Mouse (Mus musculus) cerebellum, adult 8-10 months (tissue): ENCODE measurements at regions not wholly inside any gene's neighbourhood (a gene's known extent, or its start where the extent isn't known, plus 50 kb on each side); places are given as distances from the start of the nearest gene placed in this dataset.

Experiments
- DNase-seq: peaks from one replicate; pipeline ENCODE4 v3.0.0; 2022

DNA sequence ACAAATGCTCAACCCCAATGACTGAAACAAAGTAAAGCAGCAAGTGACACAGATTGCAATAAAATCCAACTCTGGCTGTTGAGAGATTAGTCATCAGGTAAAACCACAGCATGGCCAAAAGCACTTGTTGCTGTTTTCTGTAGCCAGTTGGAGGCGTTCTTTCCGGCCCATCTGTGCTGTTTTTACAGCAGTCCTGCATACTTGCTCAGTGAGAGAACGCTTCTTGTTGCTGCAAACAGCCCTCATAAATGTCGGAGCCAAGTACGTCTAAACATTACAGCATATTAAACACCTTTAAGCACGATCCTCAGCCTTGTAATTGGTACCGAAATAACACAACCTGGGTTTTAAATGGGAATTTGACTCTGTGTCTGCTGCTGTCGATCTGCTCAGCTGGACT, 65.6 kb upstream of the Hs3st3a1 start:
- no peak for DNase-seq

DNA sequence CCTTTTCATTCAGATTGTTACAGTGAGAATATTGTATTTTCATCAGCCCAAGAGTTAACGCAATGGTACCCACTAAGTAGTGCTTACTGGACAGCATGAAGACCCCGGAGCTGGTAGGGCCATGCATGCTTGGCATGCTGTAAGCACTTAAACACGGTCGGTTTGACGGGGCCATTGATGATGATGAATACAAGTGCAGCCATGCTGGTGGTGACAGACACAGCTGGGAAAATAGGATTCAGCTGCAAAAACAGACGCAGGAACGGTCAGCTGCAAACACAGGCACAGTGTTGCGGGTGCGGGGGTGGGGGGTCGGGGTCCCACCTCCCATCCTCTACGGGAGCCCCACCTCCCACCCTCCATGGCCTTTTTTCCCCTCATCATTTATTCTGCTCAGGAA, 99.7 kb upstream of the Hs3st3a1 start:
- no peak for DNase-seq

DNA sequence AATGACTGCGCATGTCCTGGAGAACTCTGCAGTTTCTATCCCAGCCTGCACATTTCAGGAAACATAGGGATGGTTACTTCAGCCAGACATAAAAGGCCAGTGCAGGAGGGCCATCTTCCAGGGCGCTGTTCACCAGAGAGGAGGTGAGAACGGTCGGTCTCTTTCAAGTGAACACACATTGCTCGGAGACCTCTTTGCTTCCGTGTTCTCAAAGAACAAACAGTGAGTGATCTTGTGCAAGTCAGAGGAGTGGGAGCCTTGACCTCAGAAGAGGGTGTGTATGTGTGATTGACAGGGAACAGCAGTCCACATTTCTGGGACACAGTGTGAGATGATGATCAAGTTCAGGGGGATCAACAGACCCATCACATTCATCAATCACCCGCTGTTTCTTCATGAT, 102.7 kb upstream of the Hs3st3a1 start:
- no peak for DNase-seq

DNA sequence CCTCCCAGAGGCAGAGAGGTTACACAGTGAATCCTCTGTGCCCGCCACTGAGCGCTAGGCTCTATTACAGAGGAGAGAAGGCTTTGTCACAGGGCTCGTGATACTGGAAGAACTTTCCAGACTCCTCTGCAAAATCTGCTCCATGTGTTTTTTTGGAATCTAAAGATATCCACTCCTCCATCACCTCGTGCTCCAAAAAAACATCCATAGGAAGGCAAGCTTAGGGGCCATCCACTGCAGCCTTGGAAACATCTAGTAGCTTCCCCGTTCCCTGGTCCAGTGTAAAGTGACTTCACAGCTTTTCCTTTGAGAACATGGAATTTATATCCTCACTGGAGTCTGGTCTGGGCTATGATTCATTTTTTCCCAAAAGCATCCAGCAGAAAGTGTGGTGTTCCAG, 103.3 kb upstream of the Hs3st3a1 start:
- no peak for DNase-seq

DNA sequence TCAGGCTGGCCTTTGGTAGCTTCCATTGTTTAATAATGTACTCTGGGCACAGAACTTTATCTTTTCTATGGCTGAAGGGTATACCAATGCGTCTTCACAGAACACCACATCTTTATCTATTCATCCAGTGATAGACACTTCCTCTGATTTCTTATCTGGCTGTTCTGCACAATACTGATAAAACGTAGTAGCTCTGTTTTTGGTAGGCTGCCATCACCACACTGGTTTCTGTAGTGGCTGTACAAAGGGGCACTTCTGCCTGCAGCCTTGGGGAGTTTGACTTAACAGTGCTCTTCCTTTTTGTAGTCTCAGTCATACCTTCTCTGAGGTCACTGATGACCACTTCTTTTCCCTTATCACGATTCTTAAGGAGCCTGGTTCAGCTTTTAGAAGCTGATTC, 106.0 kb upstream of the Hs3st3a1 start:
- DNase-seq = no peak

DNA sequence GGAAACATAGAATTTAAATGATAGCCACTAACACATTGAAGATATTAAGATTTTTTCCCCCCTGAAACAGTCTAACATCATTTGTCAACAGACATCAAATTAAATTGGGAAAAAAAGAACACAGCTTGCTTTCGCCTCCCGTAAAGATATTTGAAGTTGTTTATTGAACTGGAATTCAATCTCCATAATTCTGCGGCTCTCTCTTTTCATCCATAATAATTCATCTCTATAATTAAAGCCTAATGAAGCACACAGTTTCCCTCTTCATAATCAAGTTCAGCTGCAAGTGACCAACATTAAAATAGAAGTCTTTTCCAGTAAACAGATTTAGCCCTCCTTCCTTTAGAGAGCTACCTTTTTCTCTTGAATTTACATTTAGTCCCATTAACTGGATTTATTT, 107.4 kb upstream of the Hs3st3a1 start:
- DNase-seq = no peak

DNA sequence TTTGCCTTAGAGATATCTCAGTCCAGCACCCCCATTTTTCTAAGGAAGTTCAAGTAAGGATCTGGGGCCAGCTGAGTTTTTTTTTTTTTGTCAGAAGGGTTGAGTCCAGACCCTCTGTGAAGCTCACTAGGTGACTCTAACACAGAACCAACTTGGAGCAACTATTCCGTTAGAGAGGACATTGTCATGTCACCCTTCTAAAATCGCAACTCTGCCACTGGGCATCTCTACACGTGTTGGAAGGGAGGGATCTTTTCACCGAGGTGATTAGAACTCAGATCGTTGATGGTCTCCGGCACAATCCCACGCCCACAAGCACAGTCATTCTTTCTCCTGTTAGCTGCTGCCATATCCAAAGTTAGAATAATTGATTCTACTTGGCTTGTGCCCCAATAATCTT, 108.5 kb upstream of the Hs3st3a1 start:
- no peak for DNase-seq

DNA sequence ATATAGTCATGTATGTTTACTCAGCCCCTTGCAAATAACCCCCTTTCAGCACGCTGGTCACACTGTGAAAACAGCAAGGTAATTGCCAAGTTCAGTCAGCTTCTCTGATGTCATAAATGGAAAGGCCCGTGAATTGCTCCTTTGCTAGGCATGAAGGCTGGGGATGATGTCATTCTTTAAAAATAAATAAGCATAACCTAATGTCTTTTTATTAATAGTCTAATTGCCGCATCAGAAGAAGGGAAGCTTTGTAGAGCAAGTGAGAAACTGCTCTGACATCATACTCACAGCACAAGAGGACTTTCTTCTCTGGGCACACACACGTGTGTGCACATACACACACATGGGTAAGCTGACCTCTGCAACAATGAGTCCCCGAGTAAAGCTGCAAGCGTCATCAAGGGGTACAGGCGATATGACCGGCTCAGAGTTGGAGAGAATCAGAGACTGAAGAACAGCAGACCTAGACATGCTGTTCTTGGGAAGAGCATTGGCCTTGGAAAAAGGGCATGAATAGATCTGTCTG, 113.2 kb upstream of the Hs3st3a1 start:
- no peak for DNase-seq

DNA sequence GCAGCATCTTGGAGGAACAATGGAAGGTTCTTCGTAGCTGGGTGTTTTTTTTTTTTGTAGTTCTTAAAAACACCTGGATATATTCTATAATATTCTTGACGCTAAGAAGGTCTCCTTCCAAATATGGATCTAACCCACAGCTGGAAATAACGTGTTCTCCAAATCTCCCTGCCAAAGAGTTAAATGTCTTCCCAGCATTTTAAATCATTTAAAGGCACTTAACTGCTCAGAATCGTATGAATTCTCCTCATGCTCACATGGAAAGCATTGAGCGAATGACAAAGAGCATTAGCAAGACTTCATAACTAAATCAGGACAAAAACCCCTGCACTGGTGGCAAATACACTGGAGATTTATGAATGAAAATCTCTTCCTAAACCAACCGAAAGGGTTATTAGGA, 117.7 kb upstream of the Hs3st3a1 start:
- DNase-seq = no peak

DNA sequence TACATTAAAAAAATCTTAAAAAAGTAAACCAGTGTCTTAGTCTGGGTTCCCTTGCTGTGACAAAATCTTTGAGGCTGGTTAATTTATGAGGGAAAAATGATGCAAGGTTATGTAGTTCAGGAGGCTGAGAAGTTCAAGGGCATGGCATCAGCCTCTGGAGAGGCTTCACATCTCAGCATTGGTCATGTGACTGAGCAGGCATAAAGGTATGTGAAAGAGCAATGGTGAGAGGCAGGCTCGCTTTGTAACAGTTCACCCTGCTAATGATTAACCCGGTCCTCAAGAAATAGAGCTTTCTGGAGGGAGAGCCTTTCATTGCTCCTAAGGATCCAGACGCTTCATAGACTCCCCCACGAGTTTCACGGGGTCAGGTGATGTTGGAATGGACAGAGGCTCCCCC, 120.1 kb upstream of the Hs3st3a1 start:
- DNase-seq = no peak

DNA sequence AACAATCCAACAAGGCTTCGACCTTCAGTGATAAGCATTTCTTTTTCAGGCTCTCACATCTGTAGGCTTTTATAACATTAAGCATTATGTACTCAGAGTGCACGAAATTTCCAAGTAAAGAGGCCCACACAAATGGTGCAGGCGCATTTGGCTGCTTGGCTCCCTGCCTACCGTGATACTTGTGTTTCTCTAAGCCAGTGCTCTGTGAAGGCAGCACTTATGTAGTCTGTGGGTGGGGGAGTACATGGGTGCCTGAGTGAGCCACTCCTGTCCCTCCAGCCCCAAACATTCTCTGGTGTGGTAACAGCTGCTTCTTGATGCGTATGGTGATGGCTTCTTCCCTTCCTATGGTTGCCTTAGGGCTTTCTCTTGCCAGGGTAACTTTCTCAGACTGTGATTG, 121.9 kb upstream of the Hs3st3a1 start:
- DNase-seq = no peak

DNA sequence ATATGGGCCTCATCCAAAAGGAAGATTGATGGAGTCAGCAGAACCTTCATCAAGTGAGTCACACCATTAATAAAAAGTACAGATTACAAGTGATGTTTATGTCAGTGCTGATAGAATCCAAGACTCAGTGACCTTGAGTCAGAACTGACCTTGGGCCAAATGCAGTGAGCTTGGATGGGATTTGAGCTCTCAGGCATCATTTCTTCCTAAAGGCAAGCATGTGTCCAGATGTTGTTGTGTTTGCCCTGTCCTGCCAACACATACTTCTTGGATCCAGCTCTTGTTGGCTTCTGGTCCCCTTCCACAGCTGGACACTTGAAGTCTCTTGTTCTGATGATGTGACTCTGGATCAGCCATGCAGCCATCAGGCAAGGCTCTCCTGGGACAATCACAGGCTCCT, 125.3 kb upstream of the Hs3st3a1 start:
- DNase-seq = no peak

DNA sequence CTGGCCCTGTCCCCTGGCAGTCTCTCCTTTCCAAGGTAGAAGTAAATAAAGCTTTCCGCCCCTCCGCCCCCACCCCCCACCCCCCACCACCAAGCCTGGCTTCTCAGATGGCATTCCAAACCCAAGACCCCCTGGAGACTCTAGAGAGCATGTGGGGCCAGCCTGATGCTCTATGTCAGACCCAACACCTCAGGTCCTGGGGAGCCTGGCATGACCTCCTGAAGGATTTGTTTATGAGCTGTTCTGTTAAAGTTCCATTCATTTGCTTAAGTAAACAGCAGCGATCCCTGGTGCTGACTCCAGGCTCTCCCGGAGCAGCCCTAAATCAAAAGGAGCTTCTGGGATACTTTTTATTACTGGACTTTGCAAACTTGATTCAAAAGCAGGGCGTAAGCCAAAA, 137.3 kb upstream of the Hs3st3a1 start:
- no peak for DNase-seq

DNA sequence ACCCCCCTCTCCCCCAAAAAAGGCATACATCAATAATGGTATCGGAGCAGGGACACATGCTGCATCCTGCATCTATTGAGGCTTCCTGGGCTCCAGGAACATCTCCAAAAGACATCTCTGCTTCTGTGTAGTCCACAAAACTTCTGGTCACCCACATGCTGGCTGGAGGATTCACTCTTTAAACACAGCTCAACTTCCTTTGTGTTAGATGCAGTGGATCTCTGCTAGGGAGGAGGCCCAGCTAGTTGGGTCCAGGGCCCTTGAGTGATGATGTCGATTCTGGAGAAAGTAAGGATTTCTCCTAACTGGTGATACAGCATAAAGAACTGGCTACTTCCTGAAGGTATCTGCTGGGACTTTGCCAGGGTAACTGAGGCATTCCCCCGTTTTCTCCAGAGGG, 146.9 kb upstream of the Hs3st3a1 start:
- DNase-seq = no peak

DNA sequence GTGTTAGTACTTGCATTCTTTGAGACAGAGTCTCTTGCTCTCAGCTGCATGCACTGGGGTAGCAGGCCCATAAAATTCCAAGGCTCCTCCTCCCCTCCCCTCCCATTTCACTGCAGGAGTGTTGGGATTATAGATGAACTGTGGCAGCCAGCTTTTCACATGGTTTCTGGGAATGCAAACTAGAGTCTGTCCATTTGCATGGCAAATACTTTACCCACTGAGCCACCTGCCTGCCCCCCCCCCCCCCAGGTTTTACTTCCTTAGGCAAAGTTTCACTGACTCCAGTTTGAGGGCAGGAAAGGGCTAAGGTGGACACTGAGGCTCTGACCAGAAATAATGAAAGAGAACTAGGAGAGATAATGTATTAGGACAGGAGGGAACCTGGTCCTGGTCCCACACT, 147.6 kb upstream of the Hs3st3a1 start:
- no peak for DNase-seq

DNA sequence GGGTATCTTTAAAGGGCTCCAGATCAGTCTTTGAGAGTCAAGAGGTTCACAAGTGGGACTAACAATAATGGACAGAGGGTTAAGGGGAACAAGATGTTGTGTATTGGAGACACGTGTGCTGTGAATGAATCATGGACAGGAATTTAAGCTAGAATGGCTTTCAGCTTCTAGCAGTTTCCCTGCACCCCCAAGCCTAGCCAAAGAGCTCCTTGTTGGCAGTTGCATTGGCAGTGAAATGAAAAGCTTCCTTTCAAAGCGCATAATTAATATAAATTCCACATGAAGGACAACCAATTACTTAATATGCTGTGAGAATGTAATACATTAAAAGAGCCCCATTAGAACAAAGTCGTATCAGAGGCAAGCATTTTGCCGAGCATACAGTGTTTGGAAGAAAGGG, 153.4 kb upstream of the Hs3st3a1 start:
- no peak for DNase-seq

DNA sequence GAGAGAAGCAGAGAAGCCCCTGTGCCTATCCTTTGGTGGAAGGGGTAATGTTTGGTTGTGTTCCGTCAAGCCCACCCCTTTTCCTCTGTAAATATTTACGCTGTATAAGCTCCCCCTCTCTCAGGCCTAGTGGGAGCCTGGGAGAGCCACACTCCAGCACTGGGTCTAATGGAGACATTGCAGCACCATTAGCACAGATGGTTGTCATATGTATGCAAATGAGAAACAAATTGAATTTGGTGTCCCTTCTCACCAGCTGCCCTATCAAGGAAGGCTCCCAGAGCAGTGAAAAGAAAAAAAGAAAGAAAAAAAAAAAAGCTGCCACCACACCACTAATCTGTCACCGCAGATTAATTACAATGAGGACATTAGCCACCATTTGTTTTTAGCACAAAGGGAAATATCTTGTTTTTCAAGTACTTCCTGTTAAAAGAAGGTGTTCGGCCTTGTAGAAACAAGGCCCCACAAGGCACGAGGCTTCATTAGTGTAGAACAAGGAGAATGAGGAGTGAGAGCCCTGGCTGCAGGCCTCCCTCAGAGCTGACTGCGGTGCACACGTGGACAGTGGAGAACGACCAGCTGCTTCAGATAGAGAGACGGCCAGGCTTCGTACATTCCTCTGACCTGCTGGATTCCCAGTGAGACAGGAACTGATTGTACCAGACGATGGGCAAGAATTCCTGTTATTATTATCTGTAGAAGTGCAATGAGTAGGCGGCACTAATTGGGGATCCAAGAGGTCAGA, 156.7 kb upstream of the Hs3st3a1 start:
- no peak for DNase-seq

DNA sequence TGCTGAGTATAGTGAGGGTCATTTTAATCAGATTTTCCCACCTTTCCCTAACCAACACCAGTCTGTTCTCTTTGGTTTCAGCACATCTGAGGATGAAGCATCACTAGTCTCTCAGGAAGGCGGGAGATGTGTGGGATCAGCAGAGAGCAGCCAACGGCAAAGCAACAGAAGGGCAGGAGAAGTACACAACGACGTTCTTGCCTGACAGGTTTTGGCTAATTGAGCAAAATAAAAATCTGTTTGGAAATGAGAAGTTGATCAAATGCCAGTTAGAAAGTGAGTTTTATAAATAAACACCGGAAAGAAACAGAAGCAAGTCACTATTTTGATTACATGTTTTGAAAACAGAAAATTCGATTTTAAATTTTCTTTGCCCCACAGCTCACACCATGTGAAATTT, 161.4 kb upstream of the Hs3st3a1 start:
- no peak for DNase-seq

DNA sequence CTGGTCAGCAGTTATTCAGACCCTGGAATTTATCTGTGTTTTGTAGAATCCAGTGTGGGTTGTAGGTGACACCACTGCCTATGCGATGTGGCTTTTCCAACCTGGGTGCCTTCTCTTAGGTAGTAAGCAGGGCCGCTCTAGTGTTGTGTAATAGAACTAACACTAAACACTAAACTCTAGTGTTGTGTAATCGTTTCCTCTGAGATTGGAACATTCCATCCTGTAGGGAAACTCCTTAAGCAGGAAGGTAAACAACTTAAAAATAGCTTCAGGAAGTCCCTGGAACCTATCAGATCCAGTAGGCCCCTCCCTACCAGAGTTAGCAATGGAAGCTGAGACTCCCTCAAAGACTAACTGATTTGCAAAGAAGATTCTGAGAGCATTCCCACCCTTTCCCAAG, 161.9 kb upstream of the Hs3st3a1 start:
- no peak for DNase-seq

DNA sequence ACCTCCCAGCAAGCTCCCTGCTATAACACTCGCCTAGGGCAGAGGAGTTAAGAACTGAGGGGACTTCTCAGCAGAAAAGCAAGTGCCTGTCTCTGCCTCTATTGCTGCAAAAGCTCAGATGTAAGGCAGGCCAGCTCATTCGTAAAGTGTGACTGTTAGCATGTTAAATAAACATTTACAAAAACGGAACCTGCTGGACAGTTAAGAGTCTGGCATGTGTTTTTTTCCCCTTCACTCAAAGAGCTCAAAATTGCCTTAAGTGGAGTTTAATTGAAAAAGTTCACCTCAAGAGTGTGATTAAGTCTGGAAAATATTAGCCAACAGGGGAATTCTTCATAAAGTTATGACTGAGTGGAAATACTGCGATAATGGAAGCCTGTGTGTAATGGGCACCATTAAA, 167.0 kb upstream of the Hs3st3a1 start:
- DNase-seq = no peak

DNA sequence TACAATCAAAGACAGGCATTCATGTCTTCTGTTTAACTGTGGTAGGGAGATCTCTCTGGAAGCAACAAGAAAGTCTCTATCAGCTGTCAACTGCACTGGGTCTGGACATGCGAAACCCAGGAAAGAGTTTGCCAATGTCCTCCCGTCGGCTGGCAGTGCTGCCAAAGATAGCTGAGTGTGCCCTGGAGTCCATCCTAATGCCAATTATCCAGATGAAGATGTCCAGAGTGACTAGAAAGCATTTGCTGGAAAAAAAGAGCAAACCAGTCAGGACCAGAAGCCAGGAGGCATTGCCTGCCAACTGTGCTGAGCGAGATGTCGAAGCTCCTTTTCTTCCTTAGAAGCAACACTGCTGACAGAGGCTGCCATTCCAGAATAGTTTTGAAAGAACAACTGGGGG, 167.6 kb upstream of the Hs3st3a1 start:
- DNase-seq = peak; percentile 0

DNA sequence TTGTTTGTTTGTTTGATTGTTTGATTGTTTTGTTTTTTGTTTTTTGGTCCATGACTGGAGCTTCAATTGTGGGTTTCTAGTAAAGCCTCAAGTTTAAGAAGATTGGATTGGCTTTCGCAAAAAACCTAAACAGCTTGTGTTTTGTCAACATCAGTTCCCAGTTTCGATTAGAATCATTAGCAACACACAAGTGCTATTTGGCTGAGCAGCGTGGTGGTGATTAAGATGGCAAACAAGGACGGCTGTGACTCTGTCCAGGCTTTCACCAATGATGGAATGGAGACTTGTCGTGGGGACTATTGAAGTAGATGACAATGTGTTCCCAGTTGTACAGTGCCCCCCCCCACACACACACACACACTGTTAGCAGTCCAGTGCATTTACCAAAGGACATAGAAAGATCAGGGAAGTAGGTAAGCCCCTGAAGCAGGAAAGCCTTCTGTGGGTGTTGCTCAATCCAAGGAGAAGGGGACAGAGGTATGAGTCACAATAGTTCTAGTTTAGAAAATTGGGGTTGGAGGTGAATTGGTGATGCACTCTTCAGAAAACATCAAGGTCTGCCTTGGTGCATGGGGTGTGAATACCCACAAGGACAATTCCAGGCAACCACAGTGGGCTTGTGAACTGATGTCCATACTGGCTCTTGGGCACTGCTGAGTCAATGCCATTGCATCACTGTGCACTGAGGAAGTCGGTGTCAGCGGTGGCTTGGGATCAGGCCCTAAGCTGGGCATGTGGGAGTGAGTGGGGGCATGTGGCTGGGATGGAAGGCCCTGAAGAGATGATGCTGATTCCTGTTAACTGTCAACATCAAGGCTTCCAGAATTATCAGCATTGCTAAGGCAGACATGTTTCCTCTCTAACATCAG, 174.5 kb upstream of the Cox10 start:
- no peak for DNase-seq

DNA sequence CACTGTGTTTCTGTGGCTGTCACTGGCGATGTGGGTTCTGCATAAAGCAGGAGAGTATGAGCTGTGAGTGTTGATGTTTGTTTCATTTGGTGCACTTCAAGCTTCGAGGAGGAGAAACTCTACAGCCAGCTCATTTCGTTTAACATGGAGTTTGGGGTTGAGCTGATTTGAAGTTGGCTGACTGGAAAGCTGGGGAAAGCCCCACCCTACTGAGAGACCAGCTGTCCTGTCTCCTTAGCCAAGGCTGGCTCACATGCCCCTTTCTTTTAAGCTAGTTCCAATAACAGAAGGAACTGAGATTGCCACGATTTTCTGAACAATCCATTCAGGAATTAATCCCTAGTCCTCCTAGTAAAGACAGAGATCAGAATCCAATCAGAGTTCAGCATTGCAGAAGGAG, 157.6 kb upstream of the Cox10 start:
- no peak for DNase-seq

DNA sequence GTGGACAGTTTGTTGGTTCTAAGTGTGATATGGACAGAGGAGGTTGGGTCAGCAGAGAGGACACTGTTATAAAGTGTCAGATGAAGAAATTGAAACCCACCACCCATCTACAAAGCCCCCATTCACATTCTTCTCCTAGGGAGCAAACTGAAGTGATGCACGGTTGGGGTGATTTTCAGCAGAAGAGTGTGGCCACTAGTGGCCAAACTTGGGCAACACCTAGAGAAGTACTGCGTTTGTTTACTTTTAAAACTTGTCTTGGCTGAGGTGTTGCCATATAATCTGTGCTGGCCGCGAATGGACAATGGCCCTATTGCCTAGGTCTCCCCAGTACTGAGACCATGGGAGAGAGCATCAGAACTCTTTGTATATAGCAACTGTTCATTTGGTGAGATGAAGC, 150.8 kb upstream of the Cox10 start:
- DNase-seq = no peak
